Mouse (Mus musculus) thymus, adult 2 months (tissue): ENCODE measurements around the gene Il17rd. TPM values are rescaled to one million over a fixed set of nuclear protein-coding genes. Genes with fewer than 3 reads are reported as not detected.

ENCODE experiments used
- DNase-seq: peaks from one replicate; pipeline ENCODE4 v3.0.0; 2021
- H3K27ac ChIP-seq: fragments of 200-500 bp; 2 replicates; pipeline ENCODE4 v1.5.1; 2012; ENCODE audit warnings: low read length, control low read depth; ENCODE audit not compliant: control insufficient read depth, insufficient read depth
- H3K27me3 ChIP-seq: fragments of 200-500 bp; 2 replicates; pipeline ENCODE4 v1.6.1; 2012; ENCODE audit warnings: mild to moderate bottlenecking, low read length, moderate library complexity, mixed read lengths; ENCODE audit not compliant: control insufficient read depth, insufficient read depth
- H3K36me3 ChIP-seq: fragments of 200-500 bp; 2 replicates; pipeline ENCODE4 v1.6.1; 2012; ENCODE audit warnings: mild to moderate bottlenecking, low read length, moderate library complexity; ENCODE audit not compliant: control insufficient read depth, insufficient read depth
- H3K4me1 ChIP-seq: fragments of 200-500 bp; replicated peaks from 2 replicates; pipeline ENCODE4 v1.6.1; 2012; ENCODE audit warnings: low read length; ENCODE audit not compliant: control insufficient read depth, insufficient read depth
- H3K4me3 ChIP-seq: fragments of 200-500 bp; 2 replicates; pipeline ENCODE4 v1.5.1; 2012; ENCODE audit warnings: mild to moderate bottlenecking, low read length, control low read depth, moderate library complexity; ENCODE audit not compliant: control insufficient read depth, insufficient read depth
- CTCF ChIP-seq: fragments of 200-500 bp; IDR thresholded peaks from 2 replicates; pipeline ENCODE4 v1.5.1; 2012; ENCODE audit warnings: mild to moderate bottlenecking, control low read depth, low read length, moderate library complexity, borderline replicate concordance; ENCODE audit not compliant: control insufficient read depth, poor library complexity, insufficient read depth; ENCODE audit errors: extremely low read depth
- POLR2A ChIP-seq: fragments of 200-500 bp; IDR thresholded peaks from 2 replicates; pipeline ENCODE4 v1.6.1; 2012; ENCODE audit warnings: mild to moderate bottlenecking, low read length, control low read depth, moderate library complexity; ENCODE audit not compliant: control insufficient read depth, poor library complexity, insufficient read depth; ENCODE audit errors: extremely low read depth
- WGBS: fragments of 180-500 bp; shearing (Covaris S2); methylation state at CpG from one replicate; pipeline ENCODE4 v1.1.7; 2018; 5-methylcytosine and 5-hydroxymethylcytosine counted together
- polyA plus RNA-seq: library from polyadenylated mRNA; depleted of rRNA; stranded (reverse); fragments of >200 nt; gene quantifications from 2 replicates; pipeline ENCODE4 v1.2.3, GENCODE M21; 2012

The Il17rd gene
- polyA plus RNA-seq, 1 experiment = 0.63 TPM

- no peaks in the 10 kb centered on the region for H3K36me3 ChIP-seq
- no peaks in the 10 kb centered on the region for H3K4me1 ChIP-seq
- H3K27me3 ChIP-seq = no peaks in the 10 kb centered on the region
- no peak for DNase-seq
- H3K4me3 ChIP-seq = no peak overlapping the region
- no peak for TF ChIP-seq CTCF
- no peak for TF ChIP-seq POLR2A
- WGBS = 26% methylated on average over 13 of the region's 13 CpGs
- no peak overlapping the region for H3K27ac ChIP-seq
Observed at GRCm38 (mm10) chr14:27058535-27059223, 19.9 kb downstream of the Il17rd start.

- Histone ChIP-seq H3K27ac (no peak overlapping the region), H3K4me1 (no peaks in the 10 kb centered on the region), H3K27me3 (no peaks in the 10 kb centered on the region), H3K4me3 (no peak overlapping the region), H3K36me3 (no peaks in the 10 kb centered on the region)
- no peak for TF ChIP-seq CTCF
- no peak for TF ChIP-seq POLR2A
- no peak for DNase-seq
- WGBS = 12% methylated on average over 8 of the region's 8 CpGs
Observed at GRCm38 (mm10) chr14:27059224-27059558, 20.4 kb downstream of the Il17rd start.

- 97% methylated on average over 1 of the region's 1 CpGs for WGBS
- no peak for TF ChIP-seq CTCF
- no peak for TF ChIP-seq POLR2A
- H3K4me3 ChIP-seq = no peak overlapping the region
- no peaks in the 10 kb centered on the region for H3K4me1 ChIP-seq
- H3K27me3 ChIP-seq = no peaks in the 10 kb centered on the region
- H3K36me3 ChIP-seq = no peaks in the 10 kb centered on the region
- DNase-seq = no peak
- no peak overlapping the region for H3K27ac ChIP-seq
Observed at GRCm38 (mm10) chr14:27063338-27063737, 24.6 kb downstream of the Il17rd start.

- DNase-seq = no peak
- TF ChIP-seq POLR2A (no peak), CTCF (no peak)
- no peak overlapping the region for H3K4me3 ChIP-seq
- WGBS = 44% methylated on average over 9 of the region's 9 CpGs
- H3K4me1 ChIP-seq = no peaks in the 10 kb centered on the region
- H3K36me3 ChIP-seq = no peaks in the 10 kb centered on the region
- no peak overlapping the region for H3K27ac ChIP-seq
- no peaks in the 10 kb centered on the region for H3K27me3 ChIP-seq
Observed at GRCm38 (mm10) chr14:27066171-27066929, 27.6 kb downstream of the Il17rd start.

GRCm38 (mm10) chr14:27067866-27068271 lies 29.1 kb downstream of the Il17rd start:
- Histone ChIP-seq H3K27me3 (no peaks in the 10 kb centered on the region), H3K4me1 (peaks cover 4% of the 10 kb centered on the region; the same call in 1 of the 2 replicates), H3K36me3 (no peaks in the 10 kb centered on the region), H3K4me3 (no peak overlapping the region), H3K27ac (no peak overlapping the region)
- no peak for DNase-seq
- WGBS = 83% methylated on average over 6 of the region's 6 CpGs
- TF ChIP-seq POLR2A (no peak), CTCF (no peak)

GRCm38 (mm10) chr14:27069434-27070097 lies 30.8 kb downstream of the Il17rd start:
- Histone ChIP-seq H3K4me3 (no peak overlapping the region), H3K4me1 (peaks cover 4% of the 10 kb centered on the region; the same call in 1 of the 2 replicates), H3K27me3 (no peaks in the 10 kb centered on the region), H3K27ac (no peak overlapping the region), H3K36me3 (no peaks in the 10 kb centered on the region)
- DNase-seq = no peak
- TF ChIP-seq POLR2A (no peak), CTCF (no peak)
- WGBS = 91% methylated on average over 8 of the region's 8 CpGs

- Histone ChIP-seq H3K27ac (no peak overlapping the region), H3K27me3 (no peaks in the 10 kb centered on the region), H3K36me3 (no peaks in the 10 kb centered on the region), H3K4me3 (no peak overlapping the region), H3K4me1 (peaks cover 4% of the 10 kb centered on the region; the same call in 1 of the 2 replicates)
- WGBS = 93% methylated on average over 3 of the region's 3 CpGs
- DNase-seq = no peak
- no peak for TF ChIP-seq POLR2A
Observed at GRCm38 (mm10) chr14:27070128-27070527, 31.4 kb downstream of the Il17rd start.
